Comparison of ENCODE assay signal across 8 mouse cellular contexts in genomic region chr10:128369599-128369998, GRCm38 (mm10). TPM values are rescaled to one million over a fixed set of nuclear protein-coding genes. Genes with fewer than 3 reads are reported as not detected.
DNase-seq lines count a peak whose midpoint lies in the region; ATAC-seq and TF ChIP-seq lines count a peak whose summit lies in the region.

No protein-coding gene starts in this region.

- no peak for ATAC-seq in kidney, postnatal 0 days (replicated peaks; ENCODE audit: low FRiP score, low read depth)
- no peak for ATAC-seq in embryonic facial prominence, embryonic 11.5 days (replicated peaks; ENCODE audit: insufficient number of reproducible peaks, low FRiP score, low TSS enrichment, low read depth)
- no peak for ATAC-seq in intestine, embryonic 14.5 days (replicated peaks; ENCODE audit: low FRiP score, low TSS enrichment, low read depth)
- no peak for ATAC-seq in CD4-positive, CD25-positive, alpha-beta regulatory T cell, adult 4 months

- no peak for TF ChIP-seq CTCF in kidney, postnatal 0 days (IDR thresholded peaks at IDR 0.05; ENCODE audit: low read depth)

- intact Hi-C loops in left cerebral cortex, postnatal 10 days (cut with DNase I): no loop called here

- no peaks in the 10 kb centered on the region for H3K9me3 ChIP-seq in kidney, postnatal 0 days (replicated peaks; ENCODE audit: low read length)
- no peaks in the 10 kb centered on the region for H3K9me3 ChIP-seq in embryonic facial prominence, embryonic 11.5 days (replicated peaks; ENCODE audit: control insufficient read depth, low read length)
- H3K9me3 ChIP-seq in intestine, embryonic 14.5 days (ENCODE audit: control insufficient read depth, low read length): no peaks in the 10 kb centered on the region

- H3K79me2 ChIP-seq in myocyte (ENCODE audit: control insufficient read depth, insufficient read depth): no peaks in the 10 kb centered on the region

- WGBS in kidney, postnatal 0 days: 77% methylated on average over 6 of the region's 6 CpGs
- 77% methylated on average over 6 of the region's 6 CpGs for WGBS in embryonic facial prominence, embryonic 11.5 days
- 74% methylated on average over 6 of the region's 6 CpGs for WGBS in intestine, embryonic 14.5 days

- peak overlapping the region; percentile 94 for H3K27ac ChIP-seq in kidney, postnatal 0 days
- H3K27ac ChIP-seq in embryonic facial prominence, embryonic 11.5 days (replicated peaks; ENCODE audit: low read depth, low read length): peak overlapping the region; percentile 91; the same call in 1 of the 2 replicates
- H3K27ac ChIP-seq in intestine, embryonic 14.5 days (ENCODE audit: low read depth): peak overlapping the region; percentile 93

- H3K4me3 ChIP-seq in kidney, postnatal 0 days (replicated peaks; ENCODE audit: low read depth, low read length): peak overlapping the region; percentile 72; the same call in 1 of the 2 replicates
- H3K4me3 ChIP-seq in embryonic facial prominence, embryonic 11.5 days (ENCODE audit: low read depth, low read length): peak overlapping the region; percentile 72
- H3K4me3 ChIP-seq in intestine, embryonic 14.5 days (ENCODE audit: low read depth, low read length): peak overlapping the region; percentile 74
- peak overlapping the region; percentile 58 for H3K4me3 ChIP-seq in myocyte

- DNase-seq in kidney, postnatal 0 days (ENCODE audit: low spot score): no peak
- no peak for DNase-seq in kidney, adult 9 months
- no peak for DNase-seq in embryonic facial prominence, embryonic 11.5 days (ENCODE audit: low spot score)
- DNase-seq in intestine, embryonic 14.5 days (ENCODE audit: low spot score): no peak
- DNase-seq in frontal cortex, adult 2 months (ENCODE audit: extremely low spot score in 1 of 2, low spot score in 1 of 2): no peak
- no peak for DNase-seq in left cerebral cortex, postnatal 10 days (ENCODE audit: extremely low spot score in 1 of 2, low spot score in 2 of 2)

- H3K4me2 ChIP-seq in kidney, postnatal 0 days (ENCODE audit: low read length): peak overlapping the region; percentile 73
- peak overlapping the region; percentile 80 for H3K4me2 ChIP-seq in embryonic facial prominence, embryonic 11.5 days (ENCODE audit: low read depth, low read length)
- peak overlapping the region; percentile 91 for H3K4me2 ChIP-seq in intestine, embryonic 14.5 days (ENCODE audit: low read length)
- peak overlapping the region; percentile 82 for H3K4me2 ChIP-seq in myocyte (ENCODE audit: low read depth)

- H3K27me3 ChIP-seq in kidney, postnatal 0 days (ENCODE audit: insufficient read depth, low read length): no peaks in the 10 kb centered on the region
- no peaks in the 10 kb centered on the region for H3K27me3 ChIP-seq in embryonic facial prominence, embryonic 11.5 days (ENCODE audit: control insufficient read depth, insufficient read depth, low read length)
- no peaks in the 10 kb centered on the region for H3K27me3 ChIP-seq in intestine, embryonic 14.5 days (replicated peaks; ENCODE audit: control insufficient read depth, insufficient read depth, low read length)
- H3K27me3 ChIP-seq in myocyte (ENCODE audit: control insufficient read depth, insufficient read depth, insufficient read length): no peaks in the 10 kb centered on the region

- H3K36me3 ChIP-seq in kidney, postnatal 0 days (ENCODE audit: insufficient read depth, low read length): 0 out of 2 replicates have a peak, but pooled peaks cover 7% of the 10 kb centered on the region
- no peaks in the 10 kb centered on the region for H3K36me3 ChIP-seq in embryonic facial prominence, embryonic 11.5 days (replicated peaks; ENCODE audit: control insufficient read depth, insufficient read depth, low read depth, low read length)
- peaks cover 8% of the 10 kb centered on the region for H3K36me3 ChIP-seq in intestine, embryonic 14.5 days (ENCODE audit: control insufficient read depth, insufficient read depth, low read length)
- H3K36me3 ChIP-seq in myocyte (ENCODE audit: control insufficient read depth, insufficient read depth): peaks cover 9% of the 10 kb centered on the region

- H3K9ac ChIP-seq in kidney, postnatal 0 days (ENCODE audit: low read depth, low read length): no peak overlapping the region
- peak overlapping the region; percentile 68; the same call in 1 of the 2 replicates for H3K9ac ChIP-seq in embryonic facial prominence, embryonic 11.5 days (replicated peaks; ENCODE audit: low read length)
- H3K9ac ChIP-seq in intestine, embryonic 14.5 days (ENCODE audit: low read length): peak overlapping the region; percentile 67; the same call in 1 of the 2 replicates

- TF ChIP-seq POLR2A in myocyte (IDR thresholded peaks at IDR 0.05; ENCODE audit: insufficient read length, low read depth): no peak

- H3ac ChIP-seq in myocyte (ENCODE audit: control insufficient read depth, insufficient read length): peak overlapping the region; percentile 69

- H3K4me1 ChIP-seq in kidney, postnatal 0 days (replicated peaks; ENCODE audit: insufficient read depth, low read length): 0 out of 2 replicates have a peak, but pooled peaks cover 7% of the 10 kb centered on the region
- H3K4me1 ChIP-seq in embryonic facial prominence, embryonic 11.5 days (ENCODE audit: control insufficient read depth, insufficient read depth, low read length): no peaks in the 10 kb centered on the region
- H3K4me1 ChIP-seq in intestine, embryonic 14.5 days (replicated peaks; ENCODE audit: control insufficient read depth, insufficient read depth, low read length): peaks cover 10% of the 10 kb centered on the region

TF ChIP-seq in myocyte, 11 proteins besides CTCF, POLR2A, EP300 and RAD21:
- TF ChIP-seq MYOD1 (IDR thresholded peaks at IDR 0.05; ENCODE audit: control insufficient read depth in 1 of 3, insufficient read length in 2 of 3, low read depth in 2 of 3) (no peak), USF1 (IDR thresholded peaks at IDR 0.05; ENCODE audit: low read depth) (no peak), SRF (IDR thresholded peaks at IDR 0.05; ENCODE audit: control insufficient read depth, insufficient read length, low read depth) (no peak)

RNA-seq across cellular contexts. Expression of gene Coq10a, which starts 0.8 kb away (rescaled TPM):
- polyA plus RNA-seq in kidney, postnatal 0 days (2015; fragmentation: Nextera tagmentation; extraction: Ambion mirVana): 18.3 and 19.7 TPM in 2 replicates
- polyA plus RNA-seq in embryonic facial prominence, embryonic 11.5 days (2014; fragmentation: Nextera tagmentation; extraction: Ambion mirVana): 13.2 and 13.5 TPM in 2 replicates
- 11.0 and 15.7 TPM in 2 replicates for polyA plus RNA-seq in intestine, embryonic 14.5 days (2014; fragmentation: Nextera tagmentation; extraction: Ambion mirVana)
- 61.2 TPM for polyA plus RNA-seq in myocyte (2012; fragmentation: generic; extraction: Trizol)
- 89.1 and 94.8 TPM in 2 replicates for polyA plus RNA-seq in frontal cortex, adult 2 months (2012; rRNA removed)
- total RNA-seq in left cerebral cortex, postnatal 10 days (2021): 10 to 100 TPM; 69.8 to 74.6 TPM
- polyA plus RNA-seq in CD4-positive, CD25-positive, alpha-beta regulatory T cell, adult 4 months (2017; shearing (Covaris generic)): 10 to 100 TPM; 14.5 to 15.7 TPM

RNA-seq across cellular contexts. Expression of gene Ankrd52, which starts 7.3 kb away (rescaled TPM):
- 6.2 TPM in 2 replicates for polyA plus RNA-seq in kidney, postnatal 0 days (2015; fragmentation: Nextera tagmentation; extraction: Ambion mirVana)
- polyA plus RNA-seq in embryonic facial prominence, embryonic 11.5 days (2014; fragmentation: Nextera tagmentation; extraction: Ambion mirVana): 9.3 and 10.4 TPM in 2 replicates
- polyA plus RNA-seq in intestine, embryonic 14.5 days (2014; fragmentation: Nextera tagmentation; extraction: Ambion mirVana): 12.1 and 13.3 TPM in 2 replicates
- polyA plus RNA-seq in myocyte (2012; fragmentation: generic; extraction: Trizol): 30.8 TPM
- 31.9 and 32.6 TPM in 2 replicates for polyA plus RNA-seq in frontal cortex, adult 2 months (2012; rRNA removed)
- total RNA-seq in left cerebral cortex, postnatal 10 days (2021): 10 to 100 TPM; 74.4 TPM
- polyA plus RNA-seq in CD4-positive, CD25-positive, alpha-beta regulatory T cell, adult 4 months (2017; shearing (Covaris generic)): 1 to 10 TPM; 2.3 to 3.3 TPM

RNA-seq across cellular contexts. Expression of gene Slc39a5, which starts 31.4 kb away (rescaled TPM):
- 56.0 and 64.8 TPM in 2 replicates for polyA plus RNA-seq in kidney, postnatal 0 days (2015; fragmentation: Nextera tagmentation; extraction: Ambion mirVana)
- not detected in 2 replicates for polyA plus RNA-seq in embryonic facial prominence, embryonic 11.5 days (2014; fragmentation: Nextera tagmentation; extraction: Ambion mirVana)
- 47.6 and 56.7 TPM in 2 replicates for polyA plus RNA-seq in intestine, embryonic 14.5 days (2014; fragmentation: Nextera tagmentation; extraction: Ambion mirVana)
- not detected for polyA plus RNA-seq in myocyte (2012; fragmentation: generic; extraction: Trizol)
- 0.36 and 0.46 TPM in 2 replicates for polyA plus RNA-seq in frontal cortex, adult 2 months (2012; rRNA removed)
- total RNA-seq in left cerebral cortex, postnatal 10 days (2021): under 1 TPM; 0.56 to 0.69 TPM
- polyA plus RNA-seq in CD4-positive, CD25-positive, alpha-beta regulatory T cell, adult 4 months (2017; shearing (Covaris generic)): not detected

RNA-seq across cellular contexts. Expression of gene Cs, which starts 32.1 kb away (rescaled TPM):
- 167 and 195 TPM in 2 replicates for polyA plus RNA-seq in kidney, postnatal 0 days (2015; fragmentation: Nextera tagmentation; extraction: Ambion mirVana)
- 246 and 258 TPM in 2 replicates for polyA plus RNA-seq in embryonic facial prominence, embryonic 11.5 days (2014; fragmentation: Nextera tagmentation; extraction: Ambion mirVana)
- 244 and 254 TPM in 2 replicates for polyA plus RNA-seq in intestine, embryonic 14.5 days (2014; fragmentation: Nextera tagmentation; extraction: Ambion mirVana)
- 253 TPM for polyA plus RNA-seq in myocyte (2012; fragmentation: generic; extraction: Trizol)
- polyA plus RNA-seq in frontal cortex, adult 2 months (2012; rRNA removed): 233 and 236 TPM in 2 replicates
- total RNA-seq in left cerebral cortex, postnatal 10 days (2021): 100 to 1,000 TPM; 287 to 288 TPM
- polyA plus RNA-seq in CD4-positive, CD25-positive, alpha-beta regulatory T cell, adult 4 months (2017; shearing (Covaris generic)): 100 to 1,000 TPM; 124 to 182 TPM

RNA-seq across cellular contexts. Expression of gene Nabp2, which starts 41.7 kb away (rescaled TPM):
- polyA plus RNA-seq in kidney, postnatal 0 days (2015; fragmentation: Nextera tagmentation; extraction: Ambion mirVana): 82.4 and 85.5 TPM in 2 replicates
- 92.2 and 99.1 TPM in 2 replicates for polyA plus RNA-seq in embryonic facial prominence, embryonic 11.5 days (2014; fragmentation: Nextera tagmentation; extraction: Ambion mirVana)
- polyA plus RNA-seq in intestine, embryonic 14.5 days (2014; fragmentation: Nextera tagmentation; extraction: Ambion mirVana): 94.7 and 99.1 TPM in 2 replicates
- polyA plus RNA-seq in myocyte (2012; fragmentation: generic; extraction: Trizol): 115 TPM
- polyA plus RNA-seq in frontal cortex, adult 2 months (2012; rRNA removed): 75.0 and 80.7 TPM in 2 replicates
- total RNA-seq in left cerebral cortex, postnatal 10 days (2021): 10 to 100 TPM; 88.5 to 93.8 TPM
- 10 to 100 TPM; 63.3 to 77.5 TPM for polyA plus RNA-seq in CD4-positive, CD25-positive, alpha-beta regulatory T cell, adult 4 months (2017; shearing (Covaris generic))

Comparison
In these comparisons a context has a peak if more than half of its experiments do, and no peak if none do; other contexts are left out.
1. RNA of gene Slc39a5, which starts 31.4 kb away (polyA plus RNA-seq): 47.6 to 56.7 TPM in intestine, embryonic 14.5 days and 56.0 to 64.8 TPM in kidney, postnatal 0 days; 0.36 to 0.46 TPM in frontal cortex, adult 2 months, not detected in CD4-positive, CD25-positive, alpha-beta regulatory T cell, adult 4 months, not detected in myocyte (single experiment) and not detected in embryonic facial prominence, embryonic 11.5 days; every median in the first group is over 10 times any median in the second.
2. Peak in every context shown above with its lines, with median percentiles within 50 percentile points of each other: H3K27ac ChIP-seq, H3K4me2 ChIP-seq and H3K4me3 ChIP-seq.